Mouse (Mus musculus) CH12.LX (cell line): ENCODE measurements around the gene Moap1.

Experiments
- EP300 ChIP-seq: IDR thresholded peaks from 2 replicates; pipeline ENCODE4 v1.6.1; 2011; ENCODE audit warnings: low read length, improper control_type of control experiment
- ZC3H11A ChIP-seq: IDR thresholded peaks from 2 replicates; pipeline ENCODE4 v1.6.1; 2012; ENCODE audit warnings: low read depth, mild to moderate bottlenecking, inconsistent platforms, low read length, improper control_type of control experiment

DNA sequence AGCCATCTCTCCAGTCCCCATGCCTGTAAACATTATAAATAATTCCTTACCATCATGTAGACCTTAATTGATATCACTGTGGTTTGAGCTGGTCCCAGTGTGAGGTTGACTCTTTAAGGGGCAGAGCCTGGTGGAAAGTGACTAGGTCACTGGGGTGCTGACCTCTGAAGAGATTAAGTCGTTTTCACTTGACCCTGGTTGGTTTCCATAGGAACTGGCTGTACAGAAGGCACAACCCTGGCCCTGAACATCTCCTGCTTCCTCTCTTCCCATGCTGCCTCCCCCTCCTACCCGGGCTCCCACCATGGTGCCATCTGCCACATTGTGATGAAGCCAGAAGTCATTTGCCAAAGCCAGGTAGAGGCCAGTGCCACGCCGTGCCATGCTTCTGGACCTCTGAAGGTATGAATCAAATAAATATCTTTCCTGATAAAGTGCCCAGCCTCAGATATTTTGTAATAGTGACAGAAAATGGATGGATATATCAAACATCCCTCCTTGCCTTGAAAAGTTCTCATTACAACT lies 32.5 kb downstream of the Moap1 start:
- TF ChIP-seq ZC3H11A (no peak), EP300 (no peak)
